Comparison of ENCODE assay signal across 8 mouse cellular contexts in genomic region chr5:8057018-8057323, GRCm38 (mm10). TPM values are rescaled to one million over a fixed set of nuclear protein-coding genes. Genes with fewer than 3 reads are reported as not detected.
DNase-seq lines count a peak whose midpoint lies in the region; ATAC-seq and TF ChIP-seq lines count a peak whose summit lies in the region.

No protein-coding gene starts in this region.

- H3K9me3 ChIP-seq in E14TG2a.4 (ENCODE audit: low read length) = no peaks in the 10 kb centered on the region
- no peaks in the 10 kb centered on the region for H3K9me3 ChIP-seq in forebrain, embryonic 12.5 days
- no peaks in the 10 kb centered on the region for H3K9me3 ChIP-seq in liver, embryonic 11.5 days (ENCODE audit: control insufficient read depth, low read length)
- H3K9me3 ChIP-seq in stomach, embryonic 16.5 days (replicated peaks; ENCODE audit: control insufficient read depth, low read length) = no peaks in the 10 kb centered on the region

- H3K4me3 ChIP-seq in heart, adult 2 months = peak overlapping the region; percentile 94
- H3K4me3 ChIP-seq in E14TG2a.4 (replicated peaks; ENCODE audit: low read length) = peak overlapping the region; percentile 84
- peak overlapping the region; percentile 79 for H3K4me3 ChIP-seq in forebrain, embryonic 12.5 days (replicated peaks)
- H3K4me3 ChIP-seq in liver, embryonic 11.5 days (ENCODE audit: low read depth, low read length) = peak overlapping the region; percentile 90
- H3K4me3 ChIP-seq in stomach, embryonic 16.5 days (replicated peaks; ENCODE audit: low read length) = peak overlapping the region; percentile 92

- WGBS in heart, adult 2 months = 18% methylated on average over 5 of the region's 5 CpGs
- WGBS in forebrain, embryonic 12.5 days = 66% methylated on average over 5 of the region's 5 CpGs
- WGBS in liver, embryonic 11.5 days = 46% methylated on average over 5 of the region's 5 CpGs
- 45% methylated on average over 5 of the region's 5 CpGs for WGBS in stomach, embryonic 16.5 days

- H3K27me3 ChIP-seq in heart, adult 2 months (ENCODE audit: control insufficient read depth, insufficient read depth, low read length) = no peaks in the 10 kb centered on the region
- no peaks in the 10 kb centered on the region; the same call in 1 of the 2 replicates for H3K27me3 ChIP-seq in E14TG2a.4 (ENCODE audit: insufficient read depth, low read length)
- no peaks in the 10 kb centered on the region for H3K27me3 ChIP-seq in forebrain, embryonic 12.5 days
- H3K27me3 ChIP-seq in liver, embryonic 11.5 days (replicated peaks; ENCODE audit: control insufficient read depth, insufficient read depth, low read length) = no peaks in the 10 kb centered on the region
- no peaks in the 10 kb centered on the region for H3K27me3 ChIP-seq in stomach, embryonic 16.5 days (ENCODE audit: control insufficient read depth, insufficient read depth, low read length)

- ATAC-seq in forebrain, embryonic 12.5 days (ENCODE audit: low FRiP score) = peak; percentile 34
- ATAC-seq in liver, embryonic 11.5 days (replicated peaks; ENCODE audit: low FRiP score) = peak; percentile 17
- ATAC-seq in stomach, embryonic 16.5 days (ENCODE audit: insufficient read depth, low FRiP score) = 0 out of 2 replicates have a peak, but pooled peaks have one; percentile 1

- no peaks in the 10 kb centered on the region for H3K79me2 ChIP-seq in heart, adult 2 months (replicated peaks; ENCODE audit: control insufficient read depth, insufficient read depth, low read length)

- H3K4me2 ChIP-seq in forebrain, embryonic 12.5 days = peak overlapping the region; percentile 56
- peak overlapping the region; percentile 78 for H3K4me2 ChIP-seq in liver, embryonic 11.5 days
- H3K4me2 ChIP-seq in stomach, embryonic 16.5 days (ENCODE audit: low read depth, low read length) = peak overlapping the region; percentile 70

- peaks cover 6% of the 10 kb centered on the region for H3K4me1 ChIP-seq in heart, adult 2 months (ENCODE audit: control insufficient read depth, insufficient read depth, low read length)
- H3K4me1 ChIP-seq in E14TG2a.4 (replicated peaks; ENCODE audit: low read depth, low read length) = peaks cover 35% of the 10 kb centered on the region
- peaks cover 13% of the 10 kb centered on the region for H3K4me1 ChIP-seq in forebrain, embryonic 12.5 days
- H3K4me1 ChIP-seq in liver, embryonic 11.5 days (replicated peaks; ENCODE audit: control insufficient read depth, insufficient read depth, low read length) = peaks cover 5% of the 10 kb centered on the region; the same call in 1 of the 2 replicates
- H3K4me1 ChIP-seq in stomach, embryonic 16.5 days (ENCODE audit: control insufficient read depth, insufficient read depth, low read length) = peaks cover 9% of the 10 kb centered on the region; the same call in 1 of the 2 replicates

- DNase-seq in heart, adult 2 months = peak in 1 of 2 experiments; percentile 40
- no peak for DNase-seq in heart, adult 18-20 months
- DNase-seq in liver, embryonic 11.5 days (ENCODE audit: low spot score) = peak; percentile 36
- no peak for DNase-seq in layer of hippocampus, adult 9-11 months
- DNase-seq in right cerebral cortex, postnatal 25 days = no peak

- H3K36me3 ChIP-seq in heart, adult 2 months (ENCODE audit: control insufficient read depth, insufficient read depth, low read length) = peaks cover 18% of the 10 kb centered on the region
- peaks cover 26% of the 10 kb centered on the region for H3K36me3 ChIP-seq in E14TG2a.4 (ENCODE audit: insufficient read depth, low read length)
- peaks cover 11% of the 10 kb centered on the region; the same call in 1 of the 2 replicates for H3K36me3 ChIP-seq in forebrain, embryonic 12.5 days (replicated peaks)
- peaks cover 10% of the 10 kb centered on the region for H3K36me3 ChIP-seq in liver, embryonic 11.5 days (ENCODE audit: control insufficient read depth, insufficient read depth, low read length)
- H3K36me3 ChIP-seq in stomach, embryonic 16.5 days (ENCODE audit: control insufficient read depth, insufficient read depth, low read length) = peaks cover 3% of the 10 kb centered on the region

- no peak for TF ChIP-seq CTCF in heart, adult 2 months (IDR thresholded peaks at IDR 0.05)
- no peak for TF ChIP-seq CTCF in E14TG2a.4 (conservative IDR thresholded peaks at IDR 0.05; ENCODE audit: low read length)

- TF ChIP-seq EP300 in heart, adult 2 months (IDR thresholded peaks at IDR 0.05; ENCODE audit: insufficient read depth, low read depth, low read length) = no peak

- peak overlapping the region; percentile 100 for H3K27ac ChIP-seq in heart, adult 2 months
- no peak overlapping the region for H3K27ac ChIP-seq in forebrain, embryonic 12.5 days
- peak overlapping the region; percentile 85; the same call in 1 of the 2 replicates for H3K27ac ChIP-seq in liver, embryonic 11.5 days (ENCODE audit: low read depth, low read length)
- H3K27ac ChIP-seq in stomach, embryonic 16.5 days (ENCODE audit: low read length) = peak overlapping the region; percentile 95

- intact Hi-C loops in heart, adult 2 months (cut with DNase I) = loop anchor here (5.0 kb wide), 1 partner anchor 365 kb away; the partner anchor contains the start of genes Dbf4 and Slc25a40

- no peak for TF ChIP-seq POLR2A in heart, adult 2 months (IDR thresholded peaks at IDR 0.05; ENCODE audit: insufficient read depth, low read depth, low read length)

- peak overlapping the region; percentile 88 for H3K9ac ChIP-seq in heart, adult 2 months (ENCODE audit: low read depth, low read length)
- peak overlapping the region; percentile 71 for H3K9ac ChIP-seq in forebrain, embryonic 12.5 days
- peak overlapping the region; percentile 91 for H3K9ac ChIP-seq in liver, embryonic 11.5 days (ENCODE audit: low read depth, low read length)
- peak overlapping the region; percentile 96 for H3K9ac ChIP-seq in stomach, embryonic 16.5 days (ENCODE audit: low read length)

RNA-seq across cellular contexts. Expression of gene Sri, which starts 11.1 kb away (rescaled TPM):
- total RNA-seq in heart, adult 2 months (2021) = 10 to 100 TPM; 84.5 to 97.1 TPM
- 80.8 and 113 TPM in 2 replicates for polyA plus RNA-seq in heart, adult 2 months (2012; rRNA removed)
- total RNA-seq in heart, adult 18-20 months (2021) = 100 to 1,000 TPM in 1 of 2 experiments, 10 to 100 TPM in 1; 99.8 to 110 TPM
- 132 and 145 TPM in 2 replicates for polyA plus RNA-seq in forebrain, embryonic 12.5 days (2016; fragmentation: Nextera tagmentation; extraction: Ambion mirVana)
- 242 and 243 TPM in 2 replicates for polyA plus RNA-seq in liver, embryonic 11.5 days (2014; fragmentation: Nextera tagmentation; extraction: Ambion mirVana)
- 304 and 322 TPM in 2 replicates for polyA plus RNA-seq in stomach, embryonic 16.5 days (2015; fragmentation: Nextera tagmentation; extraction: Ambion mirVana)
